Mouse (Mus musculus) thymus, adult 2 months (tissue): ENCODE data around the gene Rnf34. TPM values are rescaled to one million over a fixed set of nuclear protein-coding genes. Genes with fewer than 3 reads are reported as not detected.

Experiments used
- DNase-seq: peaks from one replicate; pipeline ENCODE4 v3.0.0; 2021
- H3K27ac ChIP-seq: fragments of 200-500 bp; 2 replicates; pipeline ENCODE4 v1.5.1; 2012; ENCODE audit warnings: low read length, control low read depth; ENCODE audit not compliant: control insufficient read depth, insufficient read depth
- H3K27me3 ChIP-seq: fragments of 200-500 bp; 2 replicates; pipeline ENCODE4 v1.6.1; 2012; ENCODE audit warnings: mild to moderate bottlenecking, low read length, moderate library complexity, mixed read lengths; ENCODE audit not compliant: control insufficient read depth, insufficient read depth
- H3K36me3 ChIP-seq: fragments of 200-500 bp; 2 replicates; pipeline ENCODE4 v1.6.1; 2012; ENCODE audit warnings: mild to moderate bottlenecking, low read length, moderate library complexity; ENCODE audit not compliant: control insufficient read depth, insufficient read depth
- H3K4me1 ChIP-seq: fragments of 200-500 bp; replicated peaks from 2 replicates; pipeline ENCODE4 v1.6.1; 2012; ENCODE audit warnings: low read length; ENCODE audit not compliant: control insufficient read depth, insufficient read depth
- H3K4me3 ChIP-seq: fragments of 200-500 bp; 2 replicates; pipeline ENCODE4 v1.5.1; 2012; ENCODE audit warnings: mild to moderate bottlenecking, low read length, control low read depth, moderate library complexity; ENCODE audit not compliant: control insufficient read depth, insufficient read depth
- CTCF ChIP-seq: fragments of 200-500 bp; IDR thresholded peaks from 2 replicates; pipeline ENCODE4 v1.5.1; 2012; ENCODE audit warnings: mild to moderate bottlenecking, control low read depth, low read length, moderate library complexity, borderline replicate concordance; ENCODE audit not compliant: control insufficient read depth, poor library complexity, insufficient read depth; ENCODE audit errors: extremely low read depth
- POLR2A ChIP-seq: fragments of 200-500 bp; IDR thresholded peaks from 2 replicates; pipeline ENCODE4 v1.6.1; 2012; ENCODE audit warnings: mild to moderate bottlenecking, low read length, control low read depth, moderate library complexity; ENCODE audit not compliant: control insufficient read depth, poor library complexity, insufficient read depth; ENCODE audit errors: extremely low read depth
- WGBS: fragments of 180-500 bp; shearing (Covaris S2); methylation state at CpG from one replicate; pipeline ENCODE4 v1.1.7; 2018; 5-methylcytosine and 5-hydroxymethylcytosine counted together
- polyA plus RNA-seq: library from polyadenylated mRNA; depleted of rRNA; stranded (reverse); fragments of >200 nt; gene quantifications from 2 replicates; pipeline ENCODE4 v1.2.3, GENCODE M21; 2012

The Rnf34 gene
- polyA plus RNA-seq, 1 experiment, result 21.7 TPM

GRCm38 (mm10) chr5:122825099-122825498 lies 24.7 kb upstream of the Rnf34 start:
- no peak for TF ChIP-seq CTCF
- TF ChIP-seq POLR2A, result no peak
- DNase-seq, result no peak
- 93% methylated on average over 8 of the region's 8 CpGs for WGBS

GRCm38 (mm10) chr5:122832536-122832935 lies 17.3 kb upstream of the Rnf34 start:
- DNase-seq, result peak; percentile 40
- no peak overlapping the region for H3K4me3 ChIP-seq
- peak overlapping the region; percentile 96 for H3K27ac ChIP-seq
- H3K27me3 ChIP-seq, result no peaks in the 10 kb centered on the region
- H3K4me1 ChIP-seq, result peaks cover 9% of the 10 kb centered on the region
- no peaks in the 10 kb centered on the region for H3K36me3 ChIP-seq
- 64% methylated on average over 10 of the region's 10 CpGs for WGBS
- TF ChIP-seq POLR2A, result no peak
- no peak for TF ChIP-seq CTCF

More at GRCm38 (mm10) chr5:122825099-122825498, 24.7 kb upstream of the Rnf34 start:
- Histone ChIP-seq H3K4me1 (peaks cover 20% of the 10 kb centered on the region), H3K27me3 (no peaks in the 10 kb centered on the region), H3K27ac (peak overlapping the region; percentile 26), H3K4me3 (no peak overlapping the region), H3K36me3 (no peaks in the 10 kb centered on the region)

- Histone ChIP-seq H3K27ac (peak overlapping the region; percentile 96), H3K4me3 (no peak overlapping the region), H3K27me3 (no peaks in the 10 kb centered on the region), H3K36me3 (no peaks in the 10 kb centered on the region), H3K4me1 (peaks cover 9% of the 10 kb centered on the region)
- TF ChIP-seq CTCF (no peak), POLR2A (no peak)
- DNase-seq, result peak; percentile 23
- 79% methylated on average over 10 of the region's 10 CpGs for WGBS
These were observed 16.9 kb upstream of the Rnf34 start for GRCm38 (mm10) chr5:122832996-122833395.

- Histone ChIP-seq H3K4me1 (no peaks in the 10 kb centered on the region), H3K4me3 (no peak overlapping the region), H3K27ac (no peak overlapping the region), H3K27me3 (no peaks in the 10 kb centered on the region), H3K36me3 (no peaks in the 10 kb centered on the region)
- WGBS, result 100% methylated on average over 2 of the region's 2 CpGs
- no peak for TF ChIP-seq CTCF
- no peak for TF ChIP-seq POLR2A
- DNase-seq, result no peak
These were observed 8.7 kb upstream of the Rnf34 start for GRCm38 (mm10) chr5:122841126-122841525.

GRCm38 (mm10) chr5:122843799-122844198 lies 6.0 kb upstream of the Rnf34 start:
- no peak overlapping the region for H3K4me3 ChIP-seq
- H3K36me3 ChIP-seq, result no peaks in the 10 kb centered on the region
- H3K27ac ChIP-seq, result no peak overlapping the region
- no peak for TF ChIP-seq CTCF
- TF ChIP-seq POLR2A, result no peak
- no peak for DNase-seq
- 70% methylated on average over 5 of the region's 5 CpGs for WGBS
- no peaks in the 10 kb centered on the region for H3K4me1 ChIP-seq
- no peaks in the 10 kb centered on the region for H3K27me3 ChIP-seq

- peak overlapping the region; percentile 74 for H3K27ac ChIP-seq
- H3K4me3 ChIP-seq, result peak overlapping the region; percentile 70
- TF ChIP-seq POLR2A (no peak), CTCF (peak; percentile 57; the same call in 1 of the 2 replicates)
- H3K4me1 ChIP-seq, result peaks cover 14% of the 10 kb centered on the region
- WGBS, result 1% methylated on average over 38 of the region's 38 CpGs
- DNase-seq, result no peak
- no peaks in the 10 kb centered on the region for H3K27me3 ChIP-seq
- no peaks in the 10 kb centered on the region for H3K36me3 ChIP-seq
These were observed 613 bp downstream of the Rnf34 start for GRCm38 (mm10) chr5:122850319-122851002.
